ENCODE assay signal across 27 mouse cellular contexts in genomic region chr17:71207268-71207667, GRCm38 (mm10). TPM values are rescaled to one million over a fixed set of nuclear protein-coding genes. Genes with fewer than 3 reads are reported as not detected.
DNase-seq lines count a peak whose midpoint lies in the region; ATAC-seq and TF ChIP-seq lines count a peak whose summit lies in the region.
"Had no signal": no experiment of that assay in that cellular context is flagged by ENCODE, and none has a peak within 500 bp of the region (broad histone marks: within the 10 kb centered on the region; RNA-seq: fewer than 3 reads in every experiment).

No protein-coding gene starts in this region.

- TF ChIP-seq CTCF in intestine, postnatal 0 days (IDR thresholded peaks at IDR 0.05; ENCODE audit: low read depth), result no peak
- TF ChIP-seq CTCF in G1E (IDR thresholded peaks at IDR 0.05; ENCODE audit: low read depth, low read length), result no peak
- no peak for TF ChIP-seq CTCF in small intestine, adult 2 months (IDR thresholded peaks at IDR 0.05; ENCODE audit: extremely low read depth, insufficient read length, insufficient replicate concordance, low read depth, low read length)

- WGBS in intestine, postnatal 0 days, result 65% methylated on average over 3 of the region's 3 CpGs
- 73% methylated on average over 3 of the region's 3 CpGs for WGBS in intestine, embryonic 16.5 days
- 79% methylated on average over 3 of the region's 3 CpGs for WGBS in liver, embryonic 13.5 days (ENCODE audit: insufficient replicate concordance)
- WGBS in small intestine, adult 2 months, result 66% methylated on average over 3 of the region's 3 CpGs

- H3K36me3 ChIP-seq in intestine, postnatal 0 days (ENCODE audit: control insufficient read depth, insufficient read depth), result no peaks in the 10 kb centered on the region; the same call in 1 of the 2 replicates
- H3K36me3 ChIP-seq in intestine, embryonic 16.5 days (ENCODE audit: control insufficient read depth, insufficient read depth, low read length), result no peaks in the 10 kb centered on the region
- peaks cover 32% of the 10 kb centered on the region for H3K36me3 ChIP-seq in G1E (replicated peaks)
- peaks cover 11% of the 10 kb centered on the region; the same call in 1 of the 2 replicates for H3K36me3 ChIP-seq in liver, embryonic 13.5 days
- no peaks in the 10 kb centered on the region for H3K36me3 ChIP-seq in small intestine, adult 2 months (ENCODE audit: control insufficient read depth, insufficient read depth, low read length)
- H3K36me3 ChIP-seq: embryonic facial prominence, embryonic 15.5 days; forebrain, embryonic 15.5 days; hindbrain, embryonic 12.5 days; midbrain, embryonic 12.5 days; neural tube, embryonic 12.5 days had no signal

- H3K27ac ChIP-seq in intestine, postnatal 0 days (ENCODE audit: low read depth, low read length), result 0 out of 2 replicates have a peak overlapping the region, but pooled peaks have one; percentile 29
- no peak overlapping the region for H3K27ac ChIP-seq in intestine, embryonic 16.5 days (ENCODE audit: low read length)
- H3K27ac ChIP-seq in liver, embryonic 13.5 days, result peak overlapping the region; percentile 67
- H3K27ac ChIP-seq in small intestine, adult 2 months (ENCODE audit: insufficient read depth, low read depth, low read length), result peak overlapping the region; percentile 90
- H3K27ac ChIP-seq: embryonic facial prominence, embryonic 10.5 days; embryonic facial prominence, embryonic 15.5 days; forebrain, embryonic 15.5 days; hindbrain, embryonic 12.5 days; layer of hippocampus, adult 2 months; midbrain, embryonic 12.5 days; neural tube, embryonic 12.5 days had no signal

- H3K4me1 ChIP-seq in intestine, postnatal 0 days (replicated peaks; ENCODE audit: control insufficient read depth, insufficient read depth, low read length), result 0 out of 2 replicates have a peak, but pooled peaks cover 4% of the 10 kb centered on the region
- H3K4me1 ChIP-seq in intestine, embryonic 16.5 days (ENCODE audit: control insufficient read depth, insufficient read depth, low read length), result peaks cover 21% of the 10 kb centered on the region
- peaks cover 63% of the 10 kb centered on the region for H3K4me1 ChIP-seq in G1E (ENCODE audit: insufficient read depth, low read depth, low read length)
- peaks cover 92% of the 10 kb centered on the region for H3K4me1 ChIP-seq in liver, embryonic 13.5 days (replicated peaks)
- H3K4me1 ChIP-seq in small intestine, adult 2 months (ENCODE audit: control insufficient read depth, insufficient read depth, insufficient read length, low read length), result peaks cover 14% of the 10 kb centered on the region; the same call in 1 of the 2 replicates
- H3K4me1 ChIP-seq: forebrain, embryonic 15.5 days had no signal

- H3K9me3 ChIP-seq in intestine, postnatal 0 days (ENCODE audit: control insufficient read depth), result no peaks in the 10 kb centered on the region
- no peaks in the 10 kb centered on the region for H3K9me3 ChIP-seq in intestine, embryonic 16.5 days (ENCODE audit: control insufficient read depth, low read length)
- peaks cover 5% of the 10 kb centered on the region; the same call in 1 of the 2 replicates for H3K9me3 ChIP-seq in G1E (replicated peaks)
- H3K9me3 ChIP-seq in liver, embryonic 13.5 days (replicated peaks), result no peaks in the 10 kb centered on the region
- H3K9me3 ChIP-seq: embryonic facial prominence, embryonic 10.5 days; embryonic facial prominence, embryonic 15.5 days; forebrain, embryonic 15.5 days; hindbrain, embryonic 12.5 days; megakaryocyte, embryonic 14.5 days; midbrain, embryonic 12.5 days; neural tube, embryonic 12.5 days had no signal

- no peak for DNase-seq in G1E (ENCODE audit: low spot score)
- no peak for DNase-seq in liver, embryonic 13.5 days
- no peak for DNase-seq in gastrocnemius, postnatal 4 days (ENCODE audit: low spot score in 2 of 2)
- DNase-seq in cerebellum, adult 8-10 months, result no peak
- DNase-seq: adrenal gland, adult 2 months; adrenal gland, postnatal 36 days; cerebellum, adult 18-20 months; cerebellum, postnatal 25 days; gastrocnemius, postnatal 25 days; kidney, adult 18-20 months; left cerebral cortex, postnatal 4 days; lung, postnatal 4 days; right cerebral cortex, adult 18-20 months had no signal

- TF ChIP-seq POLR2A in small intestine, adult 2 months (IDR thresholded peaks at IDR 0.05; ENCODE audit: low read depth, low read length), result no peak

- no peaks in the 10 kb centered on the region for H3K27me3 ChIP-seq in intestine, postnatal 0 days (replicated peaks; ENCODE audit: control insufficient read depth, insufficient read depth, low read length)
- no peaks in the 10 kb centered on the region for H3K27me3 ChIP-seq in intestine, embryonic 16.5 days (replicated peaks; ENCODE audit: control insufficient read depth, insufficient read depth, low read length)
- H3K27me3 ChIP-seq in G1E (ENCODE audit: insufficient read depth, low read length), result no peaks in the 10 kb centered on the region
- H3K27me3 ChIP-seq in liver, embryonic 13.5 days, result no peaks in the 10 kb centered on the region
- no peaks in the 10 kb centered on the region for H3K27me3 ChIP-seq in small intestine, adult 2 months (ENCODE audit: control insufficient read depth, insufficient read depth, low read length)
- H3K27me3 ChIP-seq: embryonic facial prominence, embryonic 15.5 days; forebrain, embryonic 15.5 days; hindbrain, embryonic 12.5 days; megakaryocyte, embryonic 14.5 days; midbrain, embryonic 12.5 days; neural tube, embryonic 12.5 days had no signal

- no peak for ATAC-seq in intestine, postnatal 0 days
- ATAC-seq in intestine, embryonic 16.5 days, result no peak
- ATAC-seq in G1E (ENCODE audit: extremely low read depth, insufficient number of reproducible peaks, low FRiP score, poor library complexity, severe bottlenecking), result no peak
- ATAC-seq in liver, embryonic 13.5 days (ENCODE audit: low read depth), result no peak
- ATAC-seq: activated CD4-positive, CD25-positive, alpha-beta regulatory T cell, adult 4 months; CD4-positive, CD25-positive, alpha-beta regulatory T cell, adult 4 months; forebrain, embryonic 15.5 days had no signal

- H3K4me3 ChIP-seq in intestine, postnatal 0 days (ENCODE audit: low read depth, low read length), result no peak overlapping the region
- H3K4me3 ChIP-seq in intestine, embryonic 16.5 days (ENCODE audit: low read length), result no peak overlapping the region
- peak overlapping the region; percentile 69; the same call in 1 of the 2 replicates for H3K4me3 ChIP-seq in G1E (ENCODE audit: low read depth, low read length)
- peak overlapping the region; percentile 59 for H3K4me3 ChIP-seq in liver, embryonic 13.5 days (replicated peaks)
- H3K4me3 ChIP-seq in small intestine, adult 2 months (ENCODE audit: low read depth, low read length), result no peak overlapping the region
- H3K4me3 ChIP-seq: embryonic facial prominence, embryonic 10.5 days; embryonic facial prominence, embryonic 15.5 days; forebrain, embryonic 15.5 days; hindbrain, embryonic 12.5 days; layer of hippocampus, adult 2 months; megakaryocyte, embryonic 14.5 days; midbrain, embryonic 12.5 days; myocyte; neural tube, embryonic 12.5 days had no signal

- no peak overlapping the region for H3K9ac ChIP-seq in intestine, postnatal 0 days (ENCODE audit: low read depth, low read length)
- H3K9ac ChIP-seq in intestine, embryonic 16.5 days (ENCODE audit: low read depth, low read length), result no peak overlapping the region
- peak overlapping the region; percentile 40; the same call in 1 of the 2 replicates for H3K9ac ChIP-seq in liver, embryonic 13.5 days
- H3K9ac ChIP-seq: embryonic facial prominence, embryonic 15.5 days; forebrain, embryonic 15.5 days; hindbrain, embryonic 12.5 days; midbrain, embryonic 12.5 days; neural tube, embryonic 12.5 days had no signal

- H3K4me2 ChIP-seq in intestine, postnatal 0 days (replicated peaks; ENCODE audit: low read depth), result no peak overlapping the region
- no peak overlapping the region for H3K4me2 ChIP-seq in intestine, embryonic 16.5 days (ENCODE audit: low read depth, low read length)
- H3K4me2 ChIP-seq in liver, embryonic 13.5 days, result peak overlapping the region; percentile 66
- H3K4me2 ChIP-seq: embryonic facial prominence, embryonic 15.5 days; forebrain, embryonic 15.5 days; hindbrain, embryonic 12.5 days; midbrain, embryonic 12.5 days; neural tube, embryonic 12.5 days had no signal

RNA-seq across cellular contexts. Expression of gene Lpin2, which starts 24.9 kb away (rescaled TPM):
- 22.2 and 24.8 TPM in 2 replicates for polyA plus RNA-seq in intestine, postnatal 0 days (2015; fragmentation: Nextera tagmentation; extraction: Ambion mirVana)
- polyA plus RNA-seq in intestine, embryonic 16.5 days (2015; fragmentation: Nextera tagmentation; extraction: Ambion mirVana), result 19.2 and 22.7 TPM in 2 replicates
- 112 and 169 TPM in 2 replicates for total RNA-seq in G1E (2014; fragmentation: Nextera tagmentation)
- total RNA-seq in G1E (2017), result 147 and 155 TPM in 2 replicates
- polyA plus RNA-seq in G1E (2012), result 37.3 and 44.3 TPM in 2 replicates
- 38.0 and 43.2 TPM in 2 replicates for polyA plus RNA-seq in liver, embryonic 13.5 days (2015; fragmentation: Nextera tagmentation; extraction: Ambion mirVana)
- 7.7 and 39.8 TPM in 2 replicates for polyA plus RNA-seq in small intestine, adult 2 months (2012; rRNA removed)
- total RNA-seq in gastrocnemius, postnatal 4 days (2021), result 10 to 100 TPM; 20.9 to 21.9 TPM

Comparison
In these comparisons a context has a peak if more than half of its experiments do, and no peak if none do; other contexts are left out.
1. H3K4me3 ChIP-seq: peak in G1E (single experiment) and liver, embryonic 13.5 days (single experiment); none in intestine, postnatal 0 days (single experiment), intestine, embryonic 16.5 days (single experiment) and small intestine, adult 2 months (single experiment).